Mouse (Mus musculus) inflammation-experienced regulatory T-cells, adult 6 months (primary cell): ENCODE measurements around the gene Ctnna3. TPM values are rescaled to one million over a fixed set of nuclear protein-coding genes. Genes with fewer than 3 reads are reported as not detected.
"Not testable (repeated sequence)": the region's sequence is repeated elsewhere in the genome, so short reads cannot be mapped to it uniquely, and the experiment has no call there.

Source experiments
- ATAC-seq: one replicate; pipeline ENCODE4 v1.8.0; 2017
- polyA plus RNA-seq, 3 experiments: library from polyadenylated mRNA; unstranded; fragments of 100-300 nt; shearing (Covaris generic); gene quantifications; one replicate each; pipeline ENCODE4 v1.2.1; 2017

Gene Ctnna3
- polyA plus RNA-seq, 3 experiments from 2014 or later, result 0.12 TPM; not detected in 2

DNA sequence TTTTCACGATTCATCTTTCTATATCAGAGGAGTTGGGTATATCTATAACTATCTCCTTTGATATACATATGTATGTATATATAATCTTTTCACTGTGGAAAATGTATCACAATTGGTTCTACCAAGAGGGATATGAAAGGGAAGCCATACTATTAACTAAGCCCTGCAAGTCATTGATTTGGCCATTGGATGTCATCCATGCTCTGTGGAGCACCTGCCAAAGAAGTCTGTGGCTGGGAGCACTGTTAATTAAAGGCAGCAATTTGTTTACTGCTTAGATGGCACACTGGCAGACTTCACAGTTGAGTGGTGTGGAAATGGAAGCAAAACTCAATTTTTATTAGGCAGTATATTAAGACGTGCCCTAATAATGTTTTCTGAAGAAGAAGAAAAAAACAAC is 1592.8 kb downstream of the Ctnna3 start:
- ATAC-seq, result no peak

GRCm38 (mm10) chr10:65033516-65033915 is 1603.6 kb downstream of the Ctnna3 start:
- ATAC-seq, result not testable (repeated sequence)

Other genes starting within 250 kb of the Ctnna3 start
- not detected for gene Mypn, start 226.1 kb upstream of the Ctnna3 start, polyA plus RNA-seq
- 10 to 100 TPM; 62.9 to 89.9 (median 86.7) TPM for gene Herc4, start 186.3 kb upstream of the Ctnna3 start, polyA plus RNA-seq
- gene Sirt1, start 48.4 kb upstream of the Ctnna3 start, polyA plus RNA-seq, result 10 to 100 TPM in 1 of 3 experiments, 1 to 10 TPM in 2; 7.0 to 10.2 (median 7.8) TPM
- gene Dnajc12, start 47.7 kb upstream of the Ctnna3 start, polyA plus RNA-seq, result 1 to 10 TPM; 4.2 to 8.0 (median 7.7) TPM
- gene Gm7075, start 8.3 kb upstream of the Ctnna3 start, polyA plus RNA-seq, result not detected